Mouse (Mus musculus) monocyte, adult 5-6 weeks (primary cell): ENCODE measurements at regions not wholly inside any gene's neighbourhood (a gene's known extent, or its start where the extent isn't known, plus 50 kb on each side); places are given as distances from the start of the nearest gene placed in this dataset.

Experiments used
- ATAC-seq: fragments of 153-309, 156-312 bp; replicated peaks from 2 replicates; pipeline ENCODE4 v1.8.0; 2017; ENCODE audit warnings: mild to moderate bottlenecking; ENCODE audit not compliant: low TSS enrichment, insufficient number of reproducible peaks, severe bottlenecking, poor library complexity, low FRiP score

- ATAC-seq, result no peak
Observed at GRCm38 (mm10) chr1:51697265-51698192, 218.3 kb downstream of the Myo1b start.

- no peak for ATAC-seq
Observed at GRCm38 (mm10) chr1:51696471-51696870, 218.2 kb upstream of the Nabp1 start.

- ATAC-seq, result no peak
Observed at GRCm38 (mm10) chr1:51690878-51691277, 212.7 kb upstream of the Nabp1 start.

GRCm38 (mm10) chr1:51689461-51690223, 211.4 kb upstream of the Nabp1 start:
- no peak for ATAC-seq

GRCm38 (mm10) chr1:51688946-51689345, 210.7 kb upstream of the Nabp1 start:
- ATAC-seq, result no peak

- ATAC-seq, result no peak
Observed at GRCm38 (mm10) chr1:51688224-51688545, 210.0 kb upstream of the Nabp1 start.

GRCm38 (mm10) chr1:51687484-51688223, 209.4 kb upstream of the Nabp1 start:
- no peak for ATAC-seq

GRCm38 (mm10) chr1:51686759-51687158, 208.5 kb upstream of the Nabp1 start:
- no peak for ATAC-seq

GRCm38 (mm10) chr1:51682273-51682672, 204.0 kb upstream of the Nabp1 start:
- ATAC-seq, result no peak

GRCm38 (mm10) chr1:51681872-51682271, 203.6 kb upstream of the Nabp1 start:
- ATAC-seq, result no peak

GRCm38 (mm10) chr1:51680725-51681124, 202.5 kb upstream of the Nabp1 start:
- ATAC-seq, result no peak

- no peak for ATAC-seq
Observed at GRCm38 (mm10) chr1:51678290-51678928, 200.2 kb upstream of the Nabp1 start.

GRCm38 (mm10) chr1:51677802-51678201, 199.6 kb upstream of the Nabp1 start:
- no peak for ATAC-seq

- ATAC-seq, result no peak
Observed at GRCm38 (mm10) chr1:51671691-51672090, 193.5 kb upstream of the Nabp1 start.

- no peak for ATAC-seq
Observed at GRCm38 (mm10) chr1:51671287-51671686, 193.1 kb upstream of the Nabp1 start.

- ATAC-seq, result no peak
Observed at GRCm38 (mm10) chr1:51670009-51670408, 191.8 kb upstream of the Nabp1 start.

GRCm38 (mm10) chr1:51668881-51669280, 190.7 kb upstream of the Nabp1 start:
- ATAC-seq, result no peak

GRCm38 (mm10) chr1:51660531-51660930, 182.3 kb upstream of the Nabp1 start:
- ATAC-seq, result no peak

GRCm38 (mm10) chr1:51657203-51657602, 179.0 kb upstream of the Nabp1 start:
- ATAC-seq, result no peak
